Mouse (Mus musculus) liver, embryonic 14.5 days (tissue): ENCODE measurements at regions not wholly inside any gene's neighbourhood (a gene's known extent, or its start where the extent isn't known, plus 50 kb on each side); places are given as distances from the start of the nearest gene placed in this dataset.

Experiments used
- ATAC-seq: fragments of 200-750 bp; cut with Nextera tagmentation; 2 replicates; pipeline ENCODE4 v1.8.0; 2017; ENCODE audit warnings: moderate number of reproducible peaks, mild to moderate bottlenecking, moderate library complexity; ENCODE audit not compliant: insufficient read depth
- DNase-seq, 3 experiments: peaks; one replicate each; pipeline ENCODE4 v3.0.0-alpha.2; 2012 to 2013; ENCODE audit warnings: low read depth in 3 of 3, low spot score in 3 of 3
- H3K27ac ChIP-seq: fragments of 300-500 bp; sonication (generic); 2 replicates; pipeline ENCODE4 v1.5.1; 2014; ENCODE audit warnings: moderate library complexity, mild to moderate bottlenecking, control low read depth, inconsistent platforms
- H3K27me3 ChIP-seq: fragments of 300-500 bp; sonication (generic); 2 replicates; pipeline ENCODE4 v1.6.1; 2014; ENCODE audit warnings: mild to moderate bottlenecking, low read length, moderate library complexity; ENCODE audit not compliant: control insufficient read depth, insufficient read depth
- H3K36me3 ChIP-seq: fragments of 300-500 bp; sonication (generic); replicated peaks from 2 replicates; pipeline ENCODE4 v1.6.1; 2014; ENCODE audit warnings: low read depth; ENCODE audit not compliant: control insufficient read depth, insufficient read depth
- H3K4me1 ChIP-seq, 2 experiments: fragments of 200-500 bp in 1 of 2; fragments of 300-500 bp in 1 of 2; sonication (generic) in 1 of 2; replicated peaks; 2 replicates each; pipeline ENCODE4 v1.6.1; 2012 to 2014; ENCODE audit warnings: antibody characterized with exemption in 1 of 2, inconsistent platforms in 1 of 2, low read length in 1 of 2; ENCODE audit not compliant: control insufficient read depth in 2 of 2, insufficient read depth in 2 of 2
- H3K4me2 ChIP-seq: fragments of 300-500 bp; sonication (generic); 2 replicates; pipeline ENCODE4 v1.6.1; 2014; ENCODE audit warnings: low read depth, mild to moderate bottlenecking, control low read depth, moderate library complexity
- H3K4me3 ChIP-seq, 2 experiments: fragments of 200-500 bp in 1 of 2; fragments of 300-500 bp in 1 of 2; sonication (generic) in 1 of 2; 2 replicates each; pipeline ENCODE4 v1.5.1; 2012 to 2014; ENCODE audit warnings: low read depth in 2 of 2, low read length in 2 of 2, mild to moderate bottlenecking in 2 of 2, control low read depth in 1 of 2, inconsistent platforms in 1 of 2, moderate library complexity in 1 of 2; ENCODE audit not compliant: insufficient read depth in 1 of 2
- H3K9ac ChIP-seq: fragments of 300-500 bp; sonication (generic); replicated peaks from 2 replicates; pipeline ENCODE4 v1.6.1; 2014; ENCODE audit warnings: mild to moderate bottlenecking, control low read depth, moderate library complexity
- H3K9me3 ChIP-seq: fragments of 300-500 bp; sonication (generic); 2 replicates; pipeline ENCODE4 v1.6.1; 2016; ENCODE audit warnings: low read length, mixed read lengths; ENCODE audit not compliant: control insufficient read depth
- CTCF ChIP-seq: IDR thresholded peaks from 2 replicates; pipeline ENCODE4 v1.5.1; 2016; ENCODE audit warnings: antibody characterized with exemption, low read depth, control low read depth
- EP300 ChIP-seq: IDR thresholded peaks from 2 replicates; pipeline ENCODE4 v1.6.1; 2016; ENCODE audit warnings: antibody characterized with exemption, low read depth
- WGBS: fragments of 180-500 bp; shearing (Covaris S2); extraction: QIAGEN DNeasy Blood & Tissue Kit; methylation state at CpG from one replicate; pipeline ENCODE4 v1.1.7; 2014; ENCODE audit not compliant: insufficient replicate concordance; 5-methylcytosine and 5-hydroxymethylcytosine counted together

DNA sequence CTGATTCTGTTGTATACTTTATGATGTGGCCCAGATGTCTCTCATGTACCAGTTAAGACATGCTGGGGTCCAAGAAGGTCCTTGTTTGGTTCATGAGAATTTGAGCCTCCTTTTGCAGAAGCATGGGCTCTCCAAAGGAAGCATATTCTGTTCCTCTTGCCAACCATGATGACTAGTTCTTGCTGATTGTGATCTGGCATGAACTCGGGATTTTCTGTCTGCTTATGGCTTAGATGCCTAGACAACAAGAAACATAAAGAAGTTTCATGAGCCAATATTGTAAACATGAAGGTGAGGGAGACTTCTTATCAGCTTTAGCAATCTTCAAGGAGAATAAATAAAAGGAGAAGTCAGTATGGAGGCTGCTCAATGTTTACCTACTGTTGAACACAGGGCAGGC is 52.7 kb upstream of the Mroh9 start:
- H3K9me3 ChIP-seq, result no peaks in the 10 kb centered on the region
- ATAC-seq, result no peak

More for the DNA sequence above, 52.7 kb upstream of the Mroh9 start:
- Histone ChIP-seq H3K4me1 (no peaks in the 10 kb centered on the region), H3K36me3 (no peaks in the 10 kb centered on the region), H3K27ac (no peak overlapping the region), H3K4me3 (no peak overlapping the region), H3K9ac (no peak overlapping the region), H3K27me3 (no peaks in the 10 kb centered on the region), H3K4me2 (no peak overlapping the region)
- 31% methylated on average over 1 of the region's 1 CpGs for WGBS
- no peak for DNase-seq
- TF ChIP-seq CTCF (no peak), EP300 (no peak)
